Mouse (Mus musculus): ENCODE data around the gene Atxn10. TPM values are rescaled to one million over a fixed set of nuclear protein-coding genes. Genes with fewer than 3 reads are reported as not detected.
"Not testable (repeated sequence)": the region's sequence is repeated elsewhere in the genome, so short reads cannot be mapped to it uniquely, and the experiment has no call there.

Atxn10 gene
- 10 to 100 TPM; 76.3 to 81.5 (median 77.6) TPM for total RNA-seq (2022)

GRCm38 (mm10) chr15:85335671-85336300, at the start of gene Atxn10:
Gene Atxn10, plus strand, starts transcription at chr15:85336245.
- DNase-seq (ENCODE audit: low spot score), result no peak

DNA sequence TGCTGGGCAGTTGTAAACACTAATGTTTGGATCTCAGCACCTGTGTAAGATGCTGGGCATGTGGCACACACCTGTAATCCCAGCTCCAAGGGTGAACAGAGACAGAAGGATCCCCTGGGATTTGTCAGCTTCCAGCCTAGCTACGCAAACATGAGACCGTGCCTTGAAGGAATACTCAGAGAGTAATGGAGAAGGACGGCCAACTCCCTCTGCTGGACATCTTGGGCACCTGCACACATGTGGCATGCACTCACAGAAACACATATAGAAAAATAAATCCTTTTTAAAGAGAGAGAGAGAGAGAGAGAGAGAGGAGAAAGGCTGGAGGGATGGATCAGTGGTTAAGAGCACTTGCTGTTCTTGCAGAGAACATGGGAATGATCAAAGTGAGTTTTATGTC, 41.4 kb upstream of the Atxn10 start:
- no peak for DNase-seq (ENCODE audit: low spot score)

- no peak for DNase-seq (ENCODE audit: low spot score)
Observed at GRCm38 (mm10) chr15:85295544-85295943, 40.5 kb upstream of the Atxn10 start.

DNA sequence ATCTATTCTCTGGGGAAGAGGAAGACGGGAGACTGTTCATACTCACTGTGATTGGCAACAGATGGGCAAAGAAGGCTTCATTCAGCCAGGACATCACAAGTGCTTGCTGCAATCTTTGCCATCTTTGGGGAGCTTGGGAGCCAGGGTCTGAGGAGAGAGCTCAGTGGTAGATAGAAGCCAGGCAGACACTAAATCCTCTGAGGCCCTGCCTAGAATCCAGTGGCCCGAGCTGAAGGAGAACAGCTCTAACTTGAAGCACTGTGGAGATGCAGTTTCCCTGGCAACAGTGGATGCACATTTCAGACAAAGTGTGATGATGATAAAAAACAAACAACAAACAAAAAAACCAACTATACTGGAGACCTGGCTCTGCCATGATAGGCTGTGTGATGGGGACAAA, 40.1 kb upstream of the Atxn10 start:
- DNase-seq (ENCODE audit: low spot score), result no peak

- no peak for DNase-seq (ENCODE audit: low spot score)
Observed at GRCm38 (mm10) chr15:85296538-85296937, 39.5 kb upstream of the Atxn10 start.

DNA sequence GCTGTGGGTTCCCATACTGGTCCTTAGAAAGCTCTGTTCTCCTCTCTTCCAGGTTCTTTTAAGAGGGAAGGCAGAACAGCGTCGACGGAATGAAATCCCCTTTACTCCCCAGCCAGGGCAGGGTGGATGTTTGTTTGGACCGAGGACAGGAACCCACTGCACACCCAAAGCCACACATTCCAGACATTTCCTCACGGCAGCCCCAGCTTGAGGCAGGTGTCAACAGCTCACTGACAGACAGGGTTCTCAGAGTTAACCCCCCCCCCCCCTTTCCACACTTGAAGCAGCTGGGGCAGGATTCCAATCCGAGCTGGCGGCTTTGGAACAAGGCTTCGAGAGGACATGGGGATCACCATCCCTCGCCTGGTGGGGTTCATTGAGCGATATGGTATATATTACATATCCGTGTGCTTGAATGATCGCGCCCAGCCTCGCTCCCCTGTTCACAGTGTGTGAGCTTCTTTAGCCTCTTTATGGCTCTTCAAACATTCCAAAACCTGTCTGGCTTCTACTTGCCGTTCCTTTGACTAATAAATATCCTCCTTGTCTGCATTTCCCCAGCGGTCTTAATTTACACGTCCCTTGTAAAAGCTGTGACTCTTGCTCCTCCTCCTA, 37.8 kb upstream of the Atxn10 start:
- DNase-seq (ENCODE audit: low spot score), result no peak

DNA sequence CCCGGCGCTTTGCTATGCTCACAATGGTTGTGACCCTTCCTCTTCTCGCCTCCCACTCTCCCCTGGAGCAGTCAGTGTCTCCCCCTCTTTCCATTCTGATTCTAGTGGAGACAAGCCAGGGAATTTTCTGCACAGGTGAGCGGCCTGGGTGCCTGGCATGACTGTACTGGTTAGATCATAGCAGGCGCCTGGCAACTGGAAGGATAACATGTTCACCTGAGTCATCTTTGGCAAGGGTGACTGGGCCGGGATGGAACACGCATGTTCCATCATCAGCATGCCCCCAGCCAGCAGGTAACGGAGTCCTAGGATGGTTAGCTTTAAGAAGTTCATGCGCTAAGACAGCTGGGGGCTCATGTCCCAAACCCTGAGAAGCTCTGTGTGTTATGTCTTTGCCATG, 37.1 kb upstream of the Atxn10 start:
- DNase-seq (ENCODE audit: low spot score), result no peak

DNA sequence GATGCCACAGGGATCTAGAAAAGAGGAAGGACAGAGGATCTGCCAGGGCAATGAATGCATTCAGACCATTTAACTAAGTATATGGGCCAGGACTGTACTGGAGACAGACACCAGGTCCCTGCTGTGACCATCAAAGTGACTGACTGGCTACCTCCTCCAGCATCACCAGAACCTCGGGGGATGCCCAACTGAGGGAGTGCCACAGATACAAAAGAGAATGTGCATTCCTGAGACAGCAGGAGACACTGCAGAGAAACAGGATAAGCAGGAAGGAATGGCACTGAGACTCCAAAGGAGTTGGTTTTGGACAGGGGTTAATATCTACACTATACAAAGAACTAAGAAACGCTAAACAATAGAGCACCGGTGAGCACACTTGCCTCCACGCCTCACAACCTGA, 32.8 kb upstream of the Atxn10 start:
- no peak for DNase-seq (ENCODE audit: low spot score)

GRCm38 (mm10) chr15:85303976-85304375, 32.1 kb upstream of the Atxn10 start:
- DNase-seq (ENCODE audit: low spot score), result no peak

DNA sequence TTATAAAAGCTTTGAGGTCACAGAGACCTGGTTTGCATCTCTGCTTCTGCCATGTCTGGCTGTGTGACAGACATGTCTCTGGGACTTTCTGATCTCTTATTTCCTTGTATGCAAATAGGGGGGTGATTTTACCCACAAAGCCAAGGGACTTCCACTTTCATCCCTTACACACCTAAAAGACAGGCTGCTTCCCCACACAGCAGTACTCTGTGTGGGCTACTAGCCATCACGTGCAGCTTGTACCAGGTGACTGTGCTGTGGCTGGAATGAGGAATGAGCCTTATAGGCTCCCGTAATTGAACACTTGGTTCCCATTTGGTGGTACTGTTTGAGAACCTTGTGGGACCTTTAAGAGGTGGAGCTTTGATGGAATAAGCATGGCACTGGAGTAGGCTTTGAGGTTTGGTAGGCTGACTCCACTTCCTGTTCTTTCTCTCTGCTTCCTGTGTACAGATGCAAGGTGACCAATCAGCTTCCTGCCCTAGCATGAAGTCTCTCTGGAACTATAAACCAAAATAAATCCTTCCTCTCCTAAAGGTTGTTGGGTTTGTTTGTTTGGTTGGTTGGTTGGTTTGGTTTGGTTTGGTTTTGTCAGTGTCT, 28.9 kb upstream of the Atxn10 start:
- no peak for DNase-seq (ENCODE audit: low spot score)

GRCm38 (mm10) chr15:85311058-85311657, 24.9 kb upstream of the Atxn10 start:
- no peak for DNase-seq (ENCODE audit: low spot score)

- peak; percentile 56 for DNase-seq (ENCODE audit: low spot score)
Observed at GRCm38 (mm10) chr15:85315378-85316025, 20.5 kb upstream of the Atxn10 start.

GRCm38 (mm10) chr15:85316342-85317140, 19.5 kb upstream of the Atxn10 start:
- no peak for DNase-seq (ENCODE audit: low spot score)

DNA sequence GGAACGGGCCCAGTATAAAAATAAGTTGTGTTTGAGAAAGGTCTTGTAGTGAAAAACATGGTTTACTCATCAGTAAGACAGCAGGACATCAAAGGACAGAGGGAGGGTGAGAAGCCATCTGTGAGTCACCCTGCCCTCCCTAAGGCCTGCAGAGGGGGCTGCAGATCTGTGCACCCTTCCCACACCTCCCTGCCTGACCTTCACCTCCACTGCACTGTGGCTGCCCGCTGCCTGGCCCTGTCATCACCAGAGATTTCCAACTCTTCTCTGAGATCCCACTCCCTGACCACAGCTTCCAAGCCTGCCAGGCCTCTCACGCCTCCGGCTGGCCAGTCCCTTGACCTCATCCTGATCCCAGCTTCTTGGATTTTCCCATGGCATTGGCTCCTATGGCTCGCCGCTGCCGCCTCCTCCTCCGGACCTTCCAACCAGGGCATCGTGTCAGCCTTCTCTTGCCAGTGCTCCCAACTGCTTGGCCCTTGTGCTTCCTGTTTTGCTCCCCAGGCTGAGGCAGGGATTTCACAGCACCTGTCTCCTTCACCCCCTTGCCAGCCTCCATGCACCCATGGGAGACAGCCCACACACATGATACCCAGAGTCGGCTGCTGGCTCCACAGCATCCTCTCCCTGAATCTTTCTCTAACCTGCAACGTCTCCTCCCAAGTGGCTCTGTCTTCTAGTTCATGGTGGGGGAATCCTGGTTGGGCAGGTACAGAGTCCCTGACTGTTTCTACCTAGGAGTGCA, 15.9 kb upstream of the Atxn10 start:
- DNase-seq (ENCODE audit: low spot score), result no peak

DNA sequence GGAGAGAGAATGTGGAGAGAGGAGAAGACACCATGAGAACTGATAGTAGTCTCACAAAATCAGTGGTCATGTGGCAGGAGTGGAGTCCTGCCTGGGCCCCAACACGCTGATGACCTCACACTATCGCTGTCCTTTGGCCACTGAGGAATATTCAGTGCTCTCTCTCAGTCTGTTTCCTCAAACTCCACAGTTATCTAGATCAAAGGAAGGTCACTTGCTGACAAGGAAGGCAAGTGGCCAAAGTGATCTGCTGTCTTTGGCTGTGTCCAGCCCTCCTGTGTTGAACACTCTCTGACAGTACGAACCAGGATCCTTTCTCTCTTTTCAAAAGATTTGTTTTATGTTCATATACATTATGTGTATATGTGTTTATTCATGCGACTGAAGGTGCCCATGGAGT, 12.8 kb upstream of the Atxn10 start:
- DNase-seq (ENCODE audit: low spot score), result no peak

GRCm38 (mm10) chr15:85324426-85324825, 11.6 kb upstream of the Atxn10 start:
- DNase-seq (ENCODE audit: low spot score), result no peak

GRCm38 (mm10) chr15:85327808-85328207, 8.2 kb upstream of the Atxn10 start:
- DNase-seq (ENCODE audit: low spot score), result no peak

- not testable (repeated sequence) for DNase-seq (ENCODE audit: low spot score)
Observed at GRCm38 (mm10) chr15:85328455-85328854, 7.6 kb upstream of the Atxn10 start.

DNA sequence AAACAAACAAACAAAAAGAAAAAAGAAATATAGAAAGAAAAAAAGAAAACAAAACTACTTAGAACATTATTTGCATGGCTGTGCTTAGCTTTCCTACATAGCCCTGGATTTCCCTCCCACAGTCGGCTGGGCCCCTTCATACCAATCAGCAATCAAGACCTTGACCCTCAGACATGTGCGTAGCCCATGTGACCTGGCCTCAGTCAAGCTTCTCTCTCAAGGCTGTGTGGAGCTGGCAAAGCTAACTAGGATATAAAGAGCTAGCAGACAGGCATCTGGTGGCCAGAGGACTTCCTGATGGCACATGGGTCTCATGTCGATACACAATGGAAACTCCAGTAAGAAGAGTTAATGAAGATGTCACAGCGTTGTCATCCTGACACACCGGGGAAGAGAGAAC, 6.9 kb upstream of the Atxn10 start:
- no peak for DNase-seq (ENCODE audit: low spot score)

- no peak for DNase-seq (ENCODE audit: low spot score)
Observed at GRCm38 (mm10) chr15:85330024-85330423, 6.0 kb upstream of the Atxn10 start.

GRCm38 (mm10) chr15:85333511-85333910, 2.5 kb upstream of the Atxn10 start:
- DNase-seq (ENCODE audit: low spot score), result not testable (repeated sequence)

Measured in heart, adult 8-10 months (tissue).